10 mouse cellular contexts compared by ENCODE assay signal in genomic region chr6:37212930-37213329, GRCm38 (mm10).
DNase-seq lines count a peak whose midpoint lies in the region; ATAC-seq lines count a peak whose summit lies in the region.
"Had no signal": no experiment of that assay in that cellular context is flagged by ENCODE, and none has a peak within 500 bp of the region (broad histone marks: within the 10 kb centered on the region; RNA-seq: fewer than 3 reads in every experiment).

No protein-coding gene starts in this region.

- DNase-seq in adrenal gland, adult 2 months, result peak; percentile 19
- no peak for DNase-seq in adrenal gland, adult 18-20 months (ENCODE audit: low spot score in 2 of 2)
- DNase-seq in layer of hippocampus, adult 9-11 months, result peak; percentile 72
- no peak for DNase-seq in layer of hippocampus, postnatal 10 days (ENCODE audit: low spot score in 2 of 2)
- peak; percentile 73 for DNase-seq in ZHBTc4 (ENCODE audit: low read depth, low spot score)
- no peak for DNase-seq in ovary, postnatal 14 days (ENCODE audit: low spot score)
- DNase-seq in left cerebral cortex, adult 18-20 months (ENCODE audit: low spot score in 2 of 2), result no peak
- DNase-seq: left cerebral cortex, postnatal 4 days had no signal

- H3K36me3 ChIP-seq in limb, embryonic 12.5 days, result no peaks in the 10 kb centered on the region

- no peaks in the 10 kb centered on the region for H3K27me3 ChIP-seq in limb, embryonic 12.5 days

- H3K4me2 ChIP-seq in limb, embryonic 12.5 days, result no peak overlapping the region

- no peak overlapping the region for H3K9ac ChIP-seq in limb, embryonic 12.5 days (replicated peaks)

- WGBS in limb, embryonic 12.5 days, result 49% methylated on average over 4 of the region's 4 CpGs

- H3K9me3 ChIP-seq in limb, embryonic 12.5 days, result no peaks in the 10 kb centered on the region

- H3K27ac ChIP-seq in limb, embryonic 12.5 days, result peak overlapping the region; percentile 87

- peaks cover 48% of the 10 kb centered on the region for H3K4me1 ChIP-seq in limb, embryonic 12.5 days (replicated peaks)

- ATAC-seq in limb, embryonic 12.5 days (ENCODE audit: insufficient number of reproducible peaks, insufficient read depth, low FRiP score, low TSS enrichment, low read depth), result no peak
- ATAC-seq: inflammation-experienced regulatory T-cells, adult 6 months had no signal

- H3K4me3 ChIP-seq in limb, embryonic 12.5 days (replicated peaks), result no peak overlapping the region

Comparison
In these comparisons a context has a peak if more than half of its experiments do, and no peak if none do; other contexts are left out.
1. DNase-seq: peak in adrenal gland, adult 2 months (single experiment), layer of hippocampus, adult 9-11 months (single experiment) and ZHBTc4 (single experiment); none in adrenal gland, adult 18-20 months (0 of 2), layer of hippocampus, postnatal 10 days (0 of 2), ovary, postnatal 14 days (single experiment) and left cerebral cortex, adult 18-20 months (0 of 2).